Mouse (Mus musculus): ENCODE data around the gene I830077J02Rik.

I830077J02Rik gene

DNA sequence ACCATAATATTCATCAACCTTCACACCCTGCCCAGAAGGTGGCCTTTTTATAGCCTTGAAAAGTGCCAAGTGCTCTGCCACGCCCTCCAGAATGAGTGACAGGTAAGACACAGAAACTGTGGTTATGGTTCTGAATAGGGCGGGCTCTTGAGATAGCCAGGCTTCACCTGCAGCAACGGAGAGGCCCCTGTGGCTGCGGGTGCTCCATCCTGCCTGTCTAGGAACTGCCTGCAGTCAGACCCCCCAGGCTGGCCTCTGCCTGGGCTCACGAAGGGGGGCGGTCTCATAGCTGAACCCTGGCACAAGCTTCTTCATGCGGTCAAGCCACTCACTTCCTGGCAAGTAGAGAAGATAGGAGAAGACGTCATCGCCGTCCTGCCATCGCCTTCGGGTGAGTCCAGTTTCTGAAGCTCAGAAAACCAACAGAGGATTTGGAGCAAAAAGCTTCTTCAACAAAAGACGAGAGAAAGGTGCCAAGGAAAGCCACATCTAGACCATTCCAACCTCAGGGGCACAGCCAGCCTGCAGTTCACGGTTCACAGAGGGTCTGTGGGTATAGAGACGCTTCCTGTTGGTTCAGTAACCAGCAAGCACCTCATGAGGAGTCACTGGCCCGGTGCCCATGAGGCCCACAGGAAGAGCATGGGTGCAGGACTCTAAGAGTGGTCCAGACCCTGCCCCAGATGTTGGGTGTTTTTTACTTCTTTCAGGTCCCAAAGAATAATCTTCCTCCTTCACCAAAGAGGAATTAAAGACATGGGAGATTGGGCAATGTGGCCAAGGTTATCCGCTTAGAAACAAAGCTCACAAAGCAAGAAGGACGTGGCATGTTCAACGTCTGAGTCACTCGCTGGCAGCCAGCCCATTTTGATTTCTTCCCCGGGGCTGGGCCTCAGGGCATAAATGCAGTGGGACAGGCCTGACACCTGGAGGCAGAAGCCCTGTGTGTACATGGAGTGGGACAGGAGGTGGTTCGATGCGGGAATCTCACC lies 37.6 kb downstream of the I830077J02Rik start:
- no peak for DNase-seq (ENCODE audit: extremely low spot score, low spot score)

DNA sequence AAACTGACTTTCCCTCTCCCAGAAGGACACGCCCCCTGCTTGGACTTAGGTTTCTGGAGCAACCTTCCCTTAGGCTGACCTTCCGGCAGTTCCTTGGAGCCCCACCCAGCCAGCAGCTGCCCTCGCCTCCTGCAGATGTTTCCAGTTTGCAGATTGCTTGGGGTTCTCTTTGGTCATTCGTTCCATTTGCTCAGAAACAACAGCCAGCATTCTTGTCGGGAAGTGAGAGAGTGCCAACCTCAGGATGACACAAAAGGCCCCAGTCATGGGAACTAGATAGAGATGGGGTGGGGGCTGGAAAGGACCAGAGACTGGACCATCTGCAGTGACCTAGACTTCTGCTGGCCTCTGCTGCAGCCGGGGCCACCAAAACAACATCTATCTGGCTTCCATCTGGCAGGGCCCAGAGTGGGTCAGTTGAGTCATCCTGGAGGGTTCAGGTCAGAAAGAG lies 38.5 kb downstream of the I830077J02Rik start:
- DNase-seq (ENCODE audit: extremely low spot score, low spot score): no peak

DNA sequence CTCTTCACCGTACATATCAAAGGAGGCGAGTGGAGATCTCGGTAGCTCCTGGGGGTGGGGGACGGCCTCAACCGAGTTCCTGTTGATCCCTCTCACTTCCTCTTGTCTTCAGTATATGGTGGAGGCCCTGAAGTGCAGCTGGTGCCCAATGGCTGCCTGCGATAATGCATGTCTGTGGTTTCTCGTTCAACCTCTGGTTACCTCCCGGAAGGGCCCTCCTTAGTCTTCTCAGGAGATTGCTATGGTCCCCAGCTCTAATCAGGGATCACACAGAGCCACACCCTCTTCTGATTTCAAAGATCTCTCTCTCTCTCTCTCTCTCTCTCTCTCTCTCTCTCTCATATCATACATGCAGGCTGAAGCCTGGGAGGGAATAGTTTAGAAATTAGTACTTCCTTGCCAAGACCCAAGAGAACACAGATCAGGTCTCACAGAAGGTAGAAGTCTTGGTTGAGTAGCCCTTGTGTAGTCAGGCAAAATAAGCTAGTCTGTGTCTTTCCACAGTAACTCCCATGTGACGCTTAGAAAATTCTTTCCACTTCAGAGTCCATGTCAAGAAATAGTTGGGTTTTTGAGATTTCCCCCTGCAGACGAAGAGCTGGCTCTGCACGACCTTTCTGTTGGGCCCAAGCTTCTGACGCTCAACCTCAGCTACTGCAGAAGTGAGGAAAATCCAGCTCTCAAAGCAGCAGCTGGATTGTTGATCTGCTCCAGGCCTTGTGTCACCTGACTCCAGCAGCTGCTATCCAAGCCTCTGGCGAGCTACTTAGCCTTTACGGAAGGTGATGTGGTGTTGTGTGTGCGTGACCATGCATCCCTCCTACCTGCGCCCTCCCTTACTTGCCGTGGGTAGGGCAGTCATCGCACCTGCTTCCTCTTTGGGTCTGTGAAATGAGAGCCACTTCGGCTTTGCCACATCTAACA lies 39.6 kb downstream of the I830077J02Rik start:
- no peak for DNase-seq (ENCODE audit: extremely low spot score, low spot score)

DNA sequence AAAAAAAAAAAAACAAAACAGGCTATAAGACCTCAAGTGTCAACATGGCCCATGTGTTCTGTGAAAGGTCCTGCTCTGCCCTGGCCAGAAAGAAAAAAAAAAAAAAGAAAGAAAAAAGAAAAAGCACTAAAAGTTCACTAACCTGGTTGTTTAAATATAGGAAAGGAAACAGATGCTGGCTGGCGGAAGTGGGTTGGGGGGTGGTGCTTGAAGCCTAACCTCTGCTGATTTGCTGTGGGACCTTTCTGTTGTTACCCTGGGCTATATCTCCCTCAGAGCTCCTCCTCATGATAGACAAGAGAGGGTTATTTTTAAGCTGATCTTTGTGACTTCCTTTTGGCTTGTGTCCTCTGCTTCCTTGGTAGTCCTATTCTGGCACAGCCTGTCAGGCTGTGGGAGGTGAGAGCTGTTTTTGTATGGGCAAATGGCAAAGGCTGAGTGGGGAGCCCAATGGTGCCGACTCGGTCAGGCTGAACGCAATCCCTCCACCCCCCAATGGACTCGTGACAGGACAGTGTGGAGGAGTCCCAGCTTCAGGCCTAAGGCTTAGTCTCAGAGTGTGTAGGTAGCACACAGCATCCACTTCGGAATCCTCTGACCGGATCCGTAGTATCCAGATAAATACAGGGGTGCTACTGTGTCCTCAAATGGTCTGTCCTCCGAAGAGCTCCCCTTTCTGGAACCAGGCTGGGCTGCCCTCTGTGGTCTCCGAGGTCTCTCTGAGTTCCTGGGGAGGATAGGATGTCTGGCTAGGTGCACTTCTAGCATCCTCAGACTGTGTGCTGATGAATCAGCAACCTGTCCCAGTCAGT lies 40.5 kb downstream of the I830077J02Rik start:
- no peak for DNase-seq (ENCODE audit: extremely low spot score, low spot score)

DNA sequence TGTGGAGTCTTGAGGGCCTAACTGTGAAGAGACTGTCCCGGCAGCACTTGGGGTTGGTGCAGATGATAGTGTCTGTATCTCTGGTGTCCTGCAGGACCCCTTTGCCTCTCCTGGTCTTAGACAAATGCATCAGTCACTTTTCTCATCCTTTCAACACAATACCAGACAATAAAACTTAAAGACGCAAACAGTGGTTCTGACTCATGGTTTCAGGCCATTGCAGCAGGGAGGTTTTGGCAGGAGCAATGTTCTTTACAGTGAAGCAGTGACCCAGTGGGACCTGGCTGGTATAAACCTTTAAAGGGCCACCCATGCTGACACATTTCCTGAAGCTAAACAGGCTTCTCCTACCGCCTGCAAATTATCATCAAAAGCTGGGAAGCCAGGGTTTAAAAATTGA lies 41.3 kb downstream of the I830077J02Rik start:
- no peak for DNase-seq (ENCODE audit: extremely low spot score, low spot score)

DNA sequence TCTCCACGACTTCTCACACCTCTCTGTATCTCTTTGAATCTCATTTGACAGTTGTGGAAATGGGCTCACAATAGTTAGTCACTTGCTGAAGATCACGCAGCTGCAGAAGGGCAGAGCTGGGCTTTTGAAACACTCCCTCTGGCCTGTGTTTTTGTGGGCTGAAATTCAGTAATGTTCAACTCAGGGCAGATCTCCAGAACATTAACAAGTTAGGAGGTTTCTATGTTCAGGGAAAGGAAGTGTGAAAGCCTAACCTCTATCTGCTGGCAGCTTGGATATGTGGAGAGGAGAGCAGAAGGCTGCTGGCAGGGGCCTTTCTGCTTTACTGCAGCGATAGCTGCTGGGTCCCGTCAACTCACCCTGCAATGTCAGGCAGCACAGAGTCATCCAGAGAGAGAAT lies 42.2 kb downstream of the I830077J02Rik start:
- DNase-seq (ENCODE audit: extremely low spot score, low spot score): no peak

DNA sequence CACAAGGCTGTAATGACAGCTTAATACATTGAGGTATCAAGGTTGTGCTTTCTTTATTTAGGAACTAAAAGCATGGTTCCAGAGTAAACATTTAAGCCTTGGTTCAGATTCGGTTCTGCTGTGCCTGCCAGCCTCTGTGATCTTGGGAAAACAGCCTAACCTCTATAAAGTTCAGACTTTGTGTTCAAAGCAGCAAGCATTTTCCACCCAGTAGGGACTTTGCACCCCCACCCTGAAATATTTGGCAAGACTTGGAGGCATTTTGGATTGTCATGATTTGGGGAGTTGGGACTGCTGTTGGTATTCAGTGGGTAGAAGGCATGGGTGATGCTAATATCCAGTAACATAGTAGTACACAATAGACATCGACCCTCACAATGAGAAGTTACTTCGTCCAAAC lies 43.5 kb downstream of the I830077J02Rik start:
- no peak for DNase-seq (ENCODE audit: extremely low spot score, low spot score)

DNA sequence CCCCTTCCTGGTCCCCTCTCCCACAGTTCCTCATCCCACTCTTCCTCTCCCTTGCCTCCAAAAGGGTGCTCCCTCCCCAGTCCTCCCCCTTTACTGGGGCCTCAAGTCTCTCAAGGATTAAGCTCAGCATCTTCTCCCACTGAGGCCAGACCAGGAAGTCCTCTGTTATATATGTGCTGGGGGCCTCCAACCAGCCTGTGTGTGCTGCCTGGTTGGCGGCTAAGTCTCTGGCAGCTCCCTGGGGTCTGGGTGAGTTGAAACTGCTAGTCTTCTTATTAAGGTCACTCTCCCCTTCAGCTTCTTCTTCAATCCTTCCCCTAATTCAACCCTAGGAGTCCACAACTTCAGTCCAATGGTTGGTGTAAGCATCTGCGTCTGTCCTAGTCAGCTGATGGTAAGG lies 49.4 kb downstream of the I830077J02Rik start:
- DNase-seq (ENCODE audit: extremely low spot score, low spot score): no peak

DNA sequence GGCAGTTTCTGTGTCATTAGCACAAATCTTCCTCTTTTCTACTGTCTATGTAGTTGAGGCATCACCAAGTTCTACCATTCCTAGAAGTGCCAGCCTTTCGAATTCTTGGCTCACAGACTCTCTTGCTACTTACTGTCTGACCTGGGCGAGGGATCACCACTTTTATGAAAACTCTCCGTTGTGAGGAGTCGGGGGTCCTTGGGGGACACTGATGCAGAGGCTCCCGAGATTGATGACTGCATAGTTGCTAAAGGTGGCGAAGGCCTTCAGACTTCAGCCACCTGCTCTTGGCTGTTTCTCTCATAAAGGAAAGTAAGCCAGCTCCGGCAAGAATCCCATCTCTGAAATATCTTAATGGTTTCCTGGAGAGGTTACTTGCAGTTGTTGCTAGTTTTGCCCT lies 50.4 kb downstream of the I830077J02Rik start:
- no peak for DNase-seq (ENCODE audit: extremely low spot score, low spot score)

DNA sequence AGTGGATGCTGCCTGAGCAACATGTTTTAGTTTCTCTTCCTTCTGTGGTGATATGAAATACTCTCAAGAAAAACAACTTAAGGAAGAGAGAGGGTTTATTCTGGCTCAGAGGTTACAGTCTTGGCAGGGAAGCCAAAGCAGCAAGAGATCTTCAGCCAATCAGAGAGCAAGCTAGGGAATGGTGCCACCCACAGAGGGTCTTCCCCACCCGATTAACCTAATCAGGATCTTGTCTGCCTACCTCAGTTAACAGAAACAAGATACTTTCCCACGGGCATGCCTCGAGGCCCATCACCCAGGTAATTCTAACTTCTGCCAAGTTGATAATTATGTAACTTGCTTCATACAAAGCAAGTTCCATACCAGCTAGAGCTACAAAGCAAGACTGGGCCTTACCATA lies 52.0 kb downstream of the I830077J02Rik start:
- no peak for DNase-seq (ENCODE audit: extremely low spot score, low spot score)

DNA sequence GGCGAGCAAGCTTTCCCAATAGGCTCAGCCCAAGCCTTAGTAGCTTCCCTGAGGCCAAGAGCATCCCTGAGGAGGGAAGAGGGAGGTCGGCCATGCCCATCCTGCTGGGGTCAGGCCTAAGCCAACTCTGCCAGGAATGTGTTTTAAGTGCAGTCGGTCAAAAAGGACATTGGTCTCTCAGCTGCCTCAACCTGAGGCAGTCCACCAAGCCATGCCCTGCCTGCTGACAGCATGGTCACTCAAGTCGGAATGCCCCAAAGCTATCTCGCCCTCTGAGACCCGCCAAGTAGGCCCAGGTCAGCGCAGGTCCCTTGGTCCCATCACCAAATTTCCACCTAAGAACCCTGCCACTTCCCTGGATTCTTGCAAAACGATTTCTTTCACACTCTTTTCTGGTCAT lies 53.7 kb downstream of the I830077J02Rik start:
- no peak for DNase-seq (ENCODE audit: extremely low spot score, low spot score)

DNA sequence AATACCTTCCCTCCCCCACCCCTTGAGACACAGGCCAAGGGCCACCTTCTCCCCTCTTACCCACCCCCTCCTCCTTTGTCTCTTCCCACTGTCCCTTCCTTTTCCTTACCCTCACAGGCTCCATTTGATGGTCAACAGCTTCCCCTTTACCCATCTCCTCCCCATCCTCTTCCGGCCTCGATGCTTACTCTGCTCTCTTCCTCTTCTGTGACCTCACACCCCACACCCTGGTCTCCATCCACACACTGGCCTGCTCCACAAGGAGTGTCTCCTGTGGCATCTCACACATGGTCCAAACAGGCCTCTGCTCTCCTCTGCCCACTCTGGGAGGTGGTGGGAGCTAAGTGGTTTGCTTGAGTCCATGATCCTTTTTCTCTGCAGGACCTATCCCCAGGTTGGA lies 54.5 kb downstream of the I830077J02Rik start:
- no peak for DNase-seq (ENCODE audit: extremely low spot score, low spot score)

DNA sequence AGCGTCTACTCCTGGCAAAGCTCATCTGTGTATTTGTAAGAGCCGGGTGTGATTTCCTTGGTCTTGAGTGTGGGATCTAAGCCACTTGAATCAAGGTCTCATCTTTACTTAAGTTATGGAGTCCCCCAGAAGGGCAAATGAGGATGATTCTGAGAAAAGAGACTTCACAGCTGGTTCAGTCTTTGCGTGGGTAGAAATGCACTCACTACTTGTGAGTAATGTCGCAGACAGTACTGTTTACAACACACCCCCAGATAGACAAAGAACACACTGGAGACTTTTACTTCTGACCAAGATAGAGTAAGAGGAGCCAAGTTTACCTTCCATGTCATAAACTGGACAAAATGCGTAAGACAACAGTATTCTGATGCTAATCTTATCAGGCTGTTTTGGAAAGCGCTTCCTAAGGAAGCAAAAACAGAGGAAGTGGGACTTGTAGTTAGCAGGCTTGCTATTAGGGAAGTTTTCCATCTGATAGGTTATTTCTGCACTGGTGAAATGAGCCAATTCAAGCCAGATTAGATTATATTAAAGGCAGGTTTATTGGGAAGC lies 55.1 kb downstream of the I830077J02Rik start:
- DNase-seq (ENCODE audit: extremely low spot score, low spot score): no peak

DNA sequence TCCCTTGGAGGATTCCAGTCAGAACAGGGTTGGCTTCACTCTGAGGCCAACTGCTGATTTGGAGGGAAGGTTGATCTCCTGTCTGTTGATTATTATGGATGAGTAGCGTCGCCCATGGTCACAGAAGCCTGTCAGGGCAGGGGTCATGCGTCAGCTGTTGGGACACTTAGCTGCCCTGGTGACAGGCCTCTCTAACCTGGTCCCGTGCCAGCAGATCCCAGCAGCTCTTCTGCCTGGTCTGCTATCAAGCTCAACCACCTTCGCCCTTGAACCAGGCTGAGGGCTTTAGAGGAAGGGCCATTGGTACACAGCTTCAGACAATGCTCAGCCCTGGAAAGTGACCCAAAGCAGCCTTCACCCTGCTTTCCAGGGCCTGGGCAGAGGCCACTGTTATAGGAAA lies 56.4 kb downstream of the I830077J02Rik start:
- DNase-seq (ENCODE audit: extremely low spot score, low spot score): no peak

Data from neural tube, embryonic 10.5 days (tissue).